10 mouse cellular contexts compared by ENCODE assay signal in genomic region chr6:30674714-30675280, GRCm38 (mm10). TPM values are rescaled to one million over a fixed set of nuclear protein-coding genes. Genes with fewer than 3 reads are reported as not detected.
DNase-seq lines count a peak whose midpoint lies in the region; ATAC-seq lines count a peak whose summit lies in the region.
"Had no signal": no experiment of that assay in that cellular context is flagged by ENCODE, and none has a peak within 500 bp of the region (broad histone marks: within the 10 kb centered on the region; RNA-seq: fewer than 3 reads in every experiment).

No protein-coding gene starts in this region.

- peak; percentile 34 for DNase-seq in adrenal gland, postnatal 10 days
- DNase-seq in adrenal gland, adult 8-10 months: no peak
- DNase-seq in MN1 (ENCODE audit: low spot score): peak; percentile 60
- no peak for DNase-seq in testis, postnatal 10 days (ENCODE audit: low spot score)
- no peak for DNase-seq in left cerebral cortex, adult 18-20 months (ENCODE audit: low spot score in 2 of 2)

- H3K27ac ChIP-seq in heart, embryonic 13.5 days (replicated peaks): peak overlapping the region; percentile 83
- H3K27ac ChIP-seq in liver, embryonic 12.5 days: peak overlapping the region; percentile 50

- WGBS in heart, embryonic 13.5 days: 63% methylated on average over 9 of the region's 9 CpGs
- WGBS in liver, embryonic 12.5 days (ENCODE audit: insufficient replicate concordance): 67% methylated on average over 9 of the region's 9 CpGs

- H3K9me3 ChIP-seq in heart, embryonic 13.5 days: no peaks in the 10 kb centered on the region
- no peaks in the 10 kb centered on the region for H3K9me3 ChIP-seq in liver, embryonic 12.5 days (replicated peaks)

- H3K9ac ChIP-seq in heart, embryonic 13.5 days: peak overlapping the region; percentile 66; the same call in 1 of the 2 replicates
- H3K9ac ChIP-seq in liver, embryonic 12.5 days: no peak overlapping the region

- ATAC-seq in heart, embryonic 13.5 days (ENCODE audit: extremely low read depth, insufficient number of reproducible peaks, low FRiP score, low TSS enrichment): no peak
- ATAC-seq in liver, embryonic 12.5 days: no peak
- ATAC-seq in cerebellum, adult (ENCODE audit: insufficient number of reproducible peaks, low FRiP score, low TSS enrichment): no peak

- H3K4me3 ChIP-seq in heart, embryonic 13.5 days: peak overlapping the region; percentile 6; the same call in 1 of the 2 replicates
- H3K4me3 ChIP-seq in liver, embryonic 12.5 days: no peak overlapping the region
- H3K4me3 ChIP-seq: myocyte had no signal

- H3K4me2 ChIP-seq in heart, embryonic 13.5 days: peak overlapping the region; percentile 48
- H3K4me2 ChIP-seq in liver, embryonic 12.5 days: peak overlapping the region; percentile 50

- H3K36me3 ChIP-seq in heart, embryonic 13.5 days: no peaks in the 10 kb centered on the region
- no peaks in the 10 kb centered on the region for H3K36me3 ChIP-seq in liver, embryonic 12.5 days

- H3K4me1 ChIP-seq in heart, embryonic 13.5 days: peaks cover 63% of the 10 kb centered on the region
- peaks cover 44% of the 10 kb centered on the region for H3K4me1 ChIP-seq in liver, embryonic 12.5 days

- H3K27me3 ChIP-seq in heart, embryonic 13.5 days (replicated peaks): no peaks in the 10 kb centered on the region
- no peaks in the 10 kb centered on the region for H3K27me3 ChIP-seq in liver, embryonic 12.5 days (replicated peaks)

RNA-seq across cellular contexts. Expression of gene Cep41, which starts 18.8 kb away (rescaled TPM):
- 1 to 10 TPM; 6.7 to 9.1 TPM for total RNA-seq in adrenal gland, postnatal 10 days (2021)
- total RNA-seq in adrenal gland, adult 8-10 months (2022): 10 to 100 TPM in 1 of 4 experiments, 1 to 10 TPM in 3; 7.9 to 11.6 (median 8.6) TPM
- polyA plus RNA-seq in heart, embryonic 13.5 days (2015; fragmentation: Nextera tagmentation; extraction: Ambion mirVana): 11.0 and 12.2 TPM in 2 replicates
- 5.6 and 6.1 TPM in 2 replicates for polyA plus RNA-seq in liver, embryonic 12.5 days (2016; fragmentation: Nextera tagmentation; extraction: Ambion mirVana)
- 1 to 10 TPM; 6.4 to 7.0 TPM for total RNA-seq in left cerebral cortex, adult 18-20 months (2021)

RNA-seq across cellular contexts. Expression of gene Cpa1, which starts 35.8 kb away (rescaled TPM):
- under 1 TPM in 1 of 2 experiments, not detected in 1; 0.36 TPM for total RNA-seq in adrenal gland, postnatal 10 days (2021)
- not detected for total RNA-seq in adrenal gland, adult 8-10 months (2022)
- 2.1 and 3.9 TPM in 2 replicates for polyA plus RNA-seq in heart, embryonic 13.5 days (2015; fragmentation: Nextera tagmentation; extraction: Ambion mirVana)
- polyA plus RNA-seq in liver, embryonic 12.5 days (2016; fragmentation: Nextera tagmentation; extraction: Ambion mirVana): 0.54 and 0.91 TPM in 2 replicates
- total RNA-seq in left cerebral cortex, adult 18-20 months (2021): not detected
- total RNA-seq: granulocyte monocyte progenitor cell, adult 5-6 weeks had no signal

RNA-seq across cellular contexts. Expression of gene Mest, which starts 48.5 kb away (rescaled TPM):
- total RNA-seq in adrenal gland, postnatal 10 days (2021): 100 to 1,000 TPM; 149 to 191 TPM
- total RNA-seq in adrenal gland, adult 8-10 months (2022): 10 to 100 TPM; 39.2 to 81.6 (median 52.6) TPM
- polyA plus RNA-seq in heart, embryonic 13.5 days (2015; fragmentation: Nextera tagmentation; extraction: Ambion mirVana): 2,537 and 2,584 TPM in 2 replicates
- 372 and 384 TPM in 2 replicates for polyA plus RNA-seq in liver, embryonic 12.5 days (2016; fragmentation: Nextera tagmentation; extraction: Ambion mirVana)
- 100 to 1,000 TPM in 1 of 2 experiments, 10 to 100 TPM in 1; 94.5 to 106 TPM for total RNA-seq in left cerebral cortex, adult 18-20 months (2021)
- total RNA-seq: granulocyte monocyte progenitor cell, adult 5-6 weeks had no signal

Comparison
In these comparisons a context has a peak if more than half of its experiments do, and no peak if none do; other contexts are left out.
1. DNase-seq: peak in adrenal gland, postnatal 10 days (single experiment) and MN1 (single experiment); none in adrenal gland, adult 8-10 months (single experiment), testis, postnatal 10 days (single experiment) and left cerebral cortex, adult 18-20 months (0 of 2).